Mouse (Mus musculus) CH12.LX (cell line): ENCODE results near the gene Ppfibp2. TPM values are rescaled to one million over a fixed set of nuclear protein-coding genes. Genes with fewer than 3 reads are reported as not detected.

Source experiments
- DNase-seq: peaks from one replicate; pipeline ENCODE4 v3.0.0-alpha.2; 2013; ENCODE audit errors: extremely low read depth
- H3K27ac ChIP-seq: 2 replicates; pipeline ENCODE4 v1.5.1; 2012; ENCODE audit warnings: low read depth, mild to moderate bottlenecking, control low read depth, moderate library complexity; ENCODE audit not compliant: insufficient read depth
- H3K27me3 ChIP-seq: replicated peaks from 2 replicates; pipeline ENCODE3; 2012; ENCODE audit warnings: inconsistent platforms
- H3K36me3 ChIP-seq, 2 experiments: replicated peaks in 1 of 2; 2 replicates each; pipeline versions ENCODE3 to v1.6.1; 2012; ENCODE audit warnings: inconsistent platforms in 1 of 2, low read length in 1 of 2, mild to moderate bottlenecking in 1 of 2, mixed read lengths in 1 of 2, moderate library complexity in 1 of 2; ENCODE audit not compliant: control insufficient read depth in 1 of 2, insufficient read depth in 1 of 2
- H3K4me1 ChIP-seq, 2 experiments: 2 replicates each; pipeline ENCODE4 v1.6.1; 2012; ENCODE audit warnings: inconsistent platforms in 1 of 2, moderate library complexity in 1 of 2; ENCODE audit not compliant: insufficient read depth in 2 of 2, control insufficient read depth in 1 of 2
- H3K4me2 ChIP-seq: 2 replicates; pipeline ENCODE4 v1.6.1; 2012; ENCODE audit warnings: low read depth, mild to moderate bottlenecking, control low read depth; ENCODE audit not compliant: poor library complexity, insufficient read depth, severe bottlenecking
- H3K4me3 ChIP-seq, 3 experiments: fragments of 150-350 bp in 1 of 3; sonication (generic) in 1 of 3; replicated peaks in 1 of 3; 2 replicates each; pipeline versions ENCODE3 to v1.5.1; 2011 to 2012; ENCODE audit warnings: low read depth in 2 of 3, low read length in 2 of 3, mild to moderate bottlenecking in 2 of 3, moderate library complexity in 2 of 3, control low read depth in 1 of 3, improper control_type of control experiment in 1 of 3, inconsistent platforms in 1 of 3, mixed read lengths in 1 of 3; ENCODE audit not compliant: poor library complexity in 1 of 3
- H3K79me2 ChIP-seq: replicated peaks from 2 replicates; pipeline ENCODE4 v1.6.1; 2012; ENCODE audit warnings: mild to moderate bottlenecking, moderate library complexity; ENCODE audit not compliant: control insufficient read depth, poor library complexity, insufficient read depth, severe bottlenecking; ENCODE audit errors: extremely low read depth
- H3K9ac ChIP-seq: 2 replicates; pipeline ENCODE4 v1.6.1; 2012; ENCODE audit warnings: low read depth, mild to moderate bottlenecking, control low read depth, moderate library complexity; ENCODE audit not compliant: insufficient read depth
- H3K9me3 ChIP-seq: replicated peaks from 2 replicates; pipeline ENCODE3; 2012; ENCODE audit warnings: low read length, inconsistent platforms, mixed read lengths
- BHLHE40 ChIP-seq: IDR thresholded peaks from 2 replicates; pipeline ENCODE4 v1.6.1; 2011; ENCODE audit warnings: mild to moderate bottlenecking, low read depth, low read length, improper control_type of control experiment
- CHD1 ChIP-seq: IDR thresholded peaks from 2 replicates; pipeline ENCODE4 v1.6.1; 2012; ENCODE audit warnings: low read depth, low read length, improper control_type of control experiment, inconsistent platforms
- CHD2 ChIP-seq: IDR thresholded peaks from 2 replicates; pipeline ENCODE4 v1.6.1; 2011; ENCODE audit warnings: low read length, improper control_type of control experiment
- CTCF ChIP-seq, 2 experiments: IDR thresholded peaks in 1 of 2; conservative IDR thresholded peaks in 1 of 2; 2 replicates each; pipeline ENCODE4 v1.5.1; 2011 to 2012; ENCODE audit warnings: low read depth in 2 of 2, low read length in 2 of 2, improper control_type of control experiment in 1 of 2, inconsistent platforms in 1 of 2, mild to moderate bottlenecking in 1 of 2, moderate library complexity in 1 of 2
- ETS1 ChIP-seq: conservative IDR thresholded peaks from 2 replicates; pipeline ENCODE4 v1.6.1; 2012; ENCODE audit warnings: low read depth, mild to moderate bottlenecking, inconsistent platforms, low read length, improper control_type of control experiment, moderate library complexity
- GABPA ChIP-seq: IDR thresholded peaks from 2 replicates; pipeline ENCODE4 v1.6.1; 2012; ENCODE audit warnings: low read depth, low read length, improper control_type of control experiment, inconsistent platforms; ENCODE audit not compliant: insufficient replicate concordance
- HCFC1 ChIP-seq: IDR thresholded peaks from 2 replicates; pipeline ENCODE4 v1.6.1; 2012; ENCODE audit warnings: low read depth, mild to moderate bottlenecking, inconsistent platforms, low read length, improper control_type of control experiment
- MAFK ChIP-seq: IDR thresholded peaks from 2 replicates; pipeline ENCODE4 v1.6.1; 2011; ENCODE audit warnings: low read length, improper control_type of control experiment; ENCODE audit not compliant: insufficient replicate concordance
- MAX ChIP-seq: IDR thresholded peaks from 2 replicates; pipeline ENCODE4 v1.6.1; 2011; ENCODE audit warnings: low read length, improper control_type of control experiment
- MEF2A ChIP-seq: IDR thresholded peaks from 2 replicates; pipeline ENCODE4 v1.6.1; 2014; ENCODE audit warnings: low read depth, mild to moderate bottlenecking, inconsistent platforms, low read length, improper control_type of control experiment, borderline replicate concordance
- NRF1 ChIP-seq: IDR thresholded peaks from 2 replicates; pipeline ENCODE4 v1.6.1; 2014; ENCODE audit warnings: low read depth, mild to moderate bottlenecking, inconsistent platforms, low read length, improper control_type of control experiment, moderate library complexity
- POLR2A ChIP-seq: IDR thresholded peaks from 2 replicates; pipeline ENCODE4 v1.6.1; 2011; ENCODE audit warnings: low read depth, mild to moderate bottlenecking, improper control_type of control experiment, low read length
- POLR2AphosphoS2 ChIP-seq: IDR thresholded peaks from 2 replicates; pipeline ENCODE4 v1.6.1; 2011; ENCODE audit warnings: low read depth, low read length, improper control_type of control experiment
- RAD21 ChIP-seq: IDR thresholded peaks from 2 replicates; pipeline ENCODE4 v1.6.1; 2011; ENCODE audit warnings: low read depth, mild to moderate bottlenecking, low read length, improper control_type of control experiment, moderate library complexity
- RCOR1 ChIP-seq: conservative IDR thresholded peaks from 2 replicates; pipeline ENCODE4 v1.6.1; 2012; ENCODE audit warnings: low read depth, mild to moderate bottlenecking, inconsistent platforms, low read length, improper control_type of control experiment
- TCF12 ChIP-seq: IDR thresholded peaks from 2 replicates; pipeline ENCODE4 v1.6.1; 2014; ENCODE audit warnings: low read depth, mild to moderate bottlenecking, inconsistent platforms, low read length, improper control_type of control experiment
- USF1 ChIP-seq: IDR thresholded peaks from 2 replicates; pipeline ENCODE4 v1.6.1; 2014; ENCODE audit warnings: low read depth, mild to moderate bottlenecking, inconsistent platforms, low read length, improper control_type of control experiment
- ZC3H11A ChIP-seq: IDR thresholded peaks from 2 replicates; pipeline ENCODE4 v1.6.1; 2012; ENCODE audit warnings: low read depth, mild to moderate bottlenecking, inconsistent platforms, low read length, improper control_type of control experiment
- dilution Hi-C: fragments of 300-500 bp; cut with MboI; formaldehyde crosslinking; loops from 2 replicates; pipeline ENCODE4 v1.14.3; 2020; ENCODE audit warnings: low sequenced_read_pairs; ENCODE audit not compliant: extremely low pct_unique_long_range_greater_than_20kb, extremely low pct_ligation_motif_present
- in situ Hi-C: fragments of 300-500 bp; cut with MboI; formaldehyde crosslinking; loops from 3 replicates; pipeline ENCODE4 v1.14.3; 2019; ENCODE audit warnings: low sequenced_read_pairs, low pct_ligation_motif_present, low pct_unique_long_range_greater_than_20kb, mixed read lengths
- polyA plus RNA-seq: library from polyadenylated mRNA; unstranded; fragments of >175 nt; gene quantifications from 2 replicates; pipeline ENCODE4 v1.2.1, GENCODE M21; 2012; ENCODE audit warnings: low read depth; ENCODE audit not compliant: insufficient read length
- total RNA-seq, 2 experiments: library from RNA; depleted of rRNA; stranded (reverse); fragments of 300-350 nt in 1 of 2; fragments of >200 nt in 1 of 2; gene quantifications; 2 replicates each; pipeline ENCODE4 v1.2.3; 2012 to 2014

Ppfibp2 gene
- total and polyA plus RNA-seq, 3 experiments: 30.2 to 40.3 (median 40.2) TPM

DNA sequence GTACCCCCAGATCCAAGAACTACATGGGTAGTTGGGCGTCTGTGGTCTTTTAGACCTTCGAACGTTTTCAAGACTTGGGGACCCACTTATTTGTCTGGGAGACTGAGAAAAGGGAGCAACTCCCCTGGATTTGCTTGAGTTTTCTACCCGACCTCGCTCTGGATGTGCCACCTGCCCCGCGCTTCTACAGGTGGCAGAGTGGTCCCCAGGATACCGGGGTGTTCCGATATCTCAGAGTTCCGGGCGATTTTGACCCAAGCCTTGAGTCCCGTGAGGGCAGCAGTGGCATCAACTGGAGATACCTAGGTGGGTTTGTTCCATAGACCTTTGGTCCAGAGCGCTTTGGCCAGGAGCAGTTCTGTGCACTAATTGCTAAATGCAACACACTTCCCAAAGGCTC lies 419 bp downstream of the Ppfibp2 start:
- H3K9me3 ChIP-seq: no peaks in the 10 kb centered on the region
- peaks cover 14 to 43% of the 10 kb centered on the region in 2 experiments for H3K4me1 ChIP-seq
- H3K36me3 ChIP-seq: peaks cover 0 to 4% of the 10 kb centered on the region in 2 experiments
- no peak for DNase-seq
- peak overlapping the region; percentile 63 for H3K4me2 ChIP-seq
- H3K79me2 ChIP-seq: peaks cover 48% of the 10 kb centered on the region
- in situ Hi-C loops (no loop called here), dilution Hi-C loops (no loop called here)
- H3K9ac ChIP-seq: peak overlapping the region; percentile 88
- no peak for TF ChIP-seq NRF1
- no peak for TF ChIP-seq HCFC1
- TF ChIP-seq CHD2: no peak
- no peak for TF ChIP-seq CHD1
- TF ChIP-seq BHLHE40: no peak
- no peak for TF ChIP-seq USF1
- TF ChIP-seq MAX: no peak
- TF ChIP-seq ZC3H11A: no peak
- no peak for TF ChIP-seq RCOR1
- TF ChIP-seq RAD21: no peak
- no peak for TF ChIP-seq CTCF (conservative IDR thresholded peaks at IDR 0.05 in 1 of 2, IDR thresholded peaks at IDR 0.05 in 1 of 2; ENCODE audit: low read depth in 2 of 2, low read length in 2 of 2)
- TF ChIP-seq POLR2A: no peak
- no peak for TF ChIP-seq MEF2A
- no peak for TF ChIP-seq POLR2AphosphoS2
- no peak for TF ChIP-seq MAFK
- no peak for TF ChIP-seq GABPA
- no peak for TF ChIP-seq ETS1
- peak overlapping the region; percentile 85 to 96 (median 93) for H3K4me3 ChIP-seq
- no peaks in the 10 kb centered on the region for H3K27me3 ChIP-seq
- peak overlapping the region; percentile 87 for H3K27ac ChIP-seq

DNA sequence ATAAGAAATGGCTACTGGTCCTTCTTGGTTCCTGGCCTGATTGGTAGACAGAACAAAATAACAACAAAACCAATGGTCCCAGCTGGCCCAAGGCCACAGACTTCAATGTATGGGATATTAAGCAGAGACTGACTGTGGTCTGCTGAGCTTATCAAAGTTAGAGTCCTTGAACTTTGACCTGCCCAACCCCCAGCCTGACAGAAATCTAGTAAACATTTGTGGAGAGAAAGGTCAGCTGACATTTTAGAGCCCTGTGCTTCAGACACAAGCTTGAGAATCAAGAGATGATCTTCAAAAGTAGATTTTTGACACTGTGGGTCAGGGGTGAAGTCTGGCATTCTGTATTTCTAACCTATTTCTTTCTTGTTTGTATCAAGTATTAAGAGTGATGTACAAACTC lies 1.7 kb downstream of the Ppfibp2 start:
- H3K9ac ChIP-seq: peak overlapping the region; percentile 88
- peaks cover 5 to 15% of the 10 kb centered on the region in 2 experiments for H3K36me3 ChIP-seq
- H3K9me3 ChIP-seq: no peaks in the 10 kb centered on the region
- TF ChIP-seq CHD2: peak; percentile 67
- no peak for TF ChIP-seq TCF12
- TF ChIP-seq POLR2AphosphoS2: no peak
- no peak for TF ChIP-seq HCFC1
- TF ChIP-seq RCOR1: no peak
- no peak for TF ChIP-seq ETS1
- TF ChIP-seq, all 38 proteins: peak for 1
- peak overlapping the region; percentile 49; the same call in 1 of the 2 replicates for H3K27ac ChIP-seq
- H3K27me3 ChIP-seq: no peaks in the 10 kb centered on the region
- peaks cover 14 to 51% of the 10 kb centered on the region in 2 experiments for H3K4me1 ChIP-seq
- dilution Hi-C loops (no loop called here), in situ Hi-C loops (no loop called here)
- peaks cover 59% of the 10 kb centered on the region for H3K79me2 ChIP-seq
- H3K4me3 ChIP-seq: peak overlapping the region; percentile 64 to 96 (median 93)
- H3K4me2 ChIP-seq: peak overlapping the region; percentile 99
- DNase-seq: no peak
